Mouse (Mus musculus) testis, postnatal 10 days (tissue): ENCODE results near the gene Pakap.

ENCODE experiments used
- DNase-seq: peaks from one replicate; pipeline ENCODE4 v3.0.0; 2021; ENCODE audit warnings: low spot score

Gene Pakap

GRCm38 (mm10) chr4:57675387-57675786, 107.4 kb downstream of the Pakap start:
- DNase-seq, result peak; percentile 73

- DNase-seq, result no peak
Observed at GRCm38 (mm10) chr4:57677916-57678315, 109.9 kb downstream of the Pakap start.

GRCm38 (mm10) chr4:57678991-57679457, 111.0 kb downstream of the Pakap start:
- no peak for DNase-seq

- DNase-seq, result no peak
Observed at GRCm38 (mm10) chr4:57680186-57680585, 112.2 kb downstream of the Pakap start.

- DNase-seq, result no peak
Observed at GRCm38 (mm10) chr4:57681511-57681910, 113.5 kb downstream of the Pakap start.

GRCm38 (mm10) chr4:57682341-57682740, 114.4 kb downstream of the Pakap start:
- DNase-seq, result no peak

- DNase-seq, result no peak
Observed at GRCm38 (mm10) chr4:57682944-57683343, 115.0 kb downstream of the Pakap start.

GRCm38 (mm10) chr4:57684676-57685215, 116.8 kb downstream of the Pakap start:
- no peak for DNase-seq

GRCm38 (mm10) chr4:57686736-57687135, 118.8 kb downstream of the Pakap start:
- no peak for DNase-seq

GRCm38 (mm10) chr4:57687583-57687982, 119.6 kb downstream of the Pakap start:
- DNase-seq, result no peak

GRCm38 (mm10) chr4:57688131-57688530, 120.2 kb downstream of the Pakap start:
- DNase-seq, result no peak

GRCm38 (mm10) chr4:57690001-57690400, 122.0 kb downstream of the Pakap start:
- DNase-seq, result no peak

- no peak for DNase-seq
Observed at GRCm38 (mm10) chr4:57690805-57691204, 122.8 kb downstream of the Pakap start.

GRCm38 (mm10) chr4:57694356-57695136, 126.6 kb downstream of the Pakap start:
- DNase-seq, result no peak

GRCm38 (mm10) chr4:57696955-57697354, 129.0 kb downstream of the Pakap start:
- DNase-seq, result no peak

- no peak for DNase-seq
Observed at GRCm38 (mm10) chr4:57697918-57698611, 130.1 kb downstream of the Pakap start.

- DNase-seq, result no peak
Observed at GRCm38 (mm10) chr4:57701576-57701975, 133.6 kb downstream of the Pakap start.

- no peak for DNase-seq
Observed at GRCm38 (mm10) chr4:57703574-57704470, 135.8 kb downstream of the Pakap start.

GRCm38 (mm10) chr4:57704575-57704974, 136.6 kb downstream of the Pakap start:
- DNase-seq, result no peak

GRCm38 (mm10) chr4:57715849-57716248, 147.9 kb downstream of the Pakap start:
- DNase-seq, result no peak

- no peak for DNase-seq
Observed at GRCm38 (mm10) chr4:57716735-57717134, 148.8 kb downstream of the Pakap start.

GRCm38 (mm10) chr4:57717354-57717753, 149.4 kb downstream of the Pakap start, which contains the start of gene Akap2:
TSS of gene Akap2 (plus strand) at chr4:57717657.
- DNase-seq, result no peak
